Mouse (Mus musculus) lung, adult 2 months (tissue): ENCODE data around the gene Cyp2s1.

Experiments used
- CTCF ChIP-seq: fragments of 200-500 bp; IDR thresholded peaks from 2 replicates; pipeline ENCODE4 v1.5.1; 2011; ENCODE audit warnings: mild to moderate bottlenecking, low read length, control low read depth; ENCODE audit not compliant: insufficient read depth
- POLR2A ChIP-seq: fragments of 200-500 bp; IDR thresholded peaks from 2 replicates; pipeline ENCODE4 v1.6.1; 2011; ENCODE audit warnings: low read depth, mild to moderate bottlenecking, control low read depth, low read length, borderline replicate concordance; ENCODE audit errors: extremely low read depth

- TF ChIP-seq CTCF (peak; percentile 27; the same call in 1 of the 2 replicates), POLR2A (peak; percentile 72; the same call in 1 of the 2 replicates)
Observed at GRCm38 (mm10) chr7:25754738-25755467, 61.8 kb downstream of the Cyp2s1 start, which contains the start of gene Hnrnpul1.
